Mouse (Mus musculus) mouse embryonic stem cell (cell line): ENCODE results near the gene Rere.

Experiments
- in situ Hi-C, 2 experiments: fragments of 300-500 bp; cut with MboI; formaldehyde crosslinking; loops; 1 replicate in 1 of 2; 3 replicates in 1 of 2; pipeline ENCODE4 v1.14.3; 2019 to 2020; ENCODE audit warnings: low sequenced_read_pairs in 2 of 2, low pct_unique_long_range_greater_than_20kb in 1 of 2, mixed read lengths in 1 of 2; ENCODE audit not compliant: unreplicated experiment in 1 of 2

Gene Rere

DNA sequence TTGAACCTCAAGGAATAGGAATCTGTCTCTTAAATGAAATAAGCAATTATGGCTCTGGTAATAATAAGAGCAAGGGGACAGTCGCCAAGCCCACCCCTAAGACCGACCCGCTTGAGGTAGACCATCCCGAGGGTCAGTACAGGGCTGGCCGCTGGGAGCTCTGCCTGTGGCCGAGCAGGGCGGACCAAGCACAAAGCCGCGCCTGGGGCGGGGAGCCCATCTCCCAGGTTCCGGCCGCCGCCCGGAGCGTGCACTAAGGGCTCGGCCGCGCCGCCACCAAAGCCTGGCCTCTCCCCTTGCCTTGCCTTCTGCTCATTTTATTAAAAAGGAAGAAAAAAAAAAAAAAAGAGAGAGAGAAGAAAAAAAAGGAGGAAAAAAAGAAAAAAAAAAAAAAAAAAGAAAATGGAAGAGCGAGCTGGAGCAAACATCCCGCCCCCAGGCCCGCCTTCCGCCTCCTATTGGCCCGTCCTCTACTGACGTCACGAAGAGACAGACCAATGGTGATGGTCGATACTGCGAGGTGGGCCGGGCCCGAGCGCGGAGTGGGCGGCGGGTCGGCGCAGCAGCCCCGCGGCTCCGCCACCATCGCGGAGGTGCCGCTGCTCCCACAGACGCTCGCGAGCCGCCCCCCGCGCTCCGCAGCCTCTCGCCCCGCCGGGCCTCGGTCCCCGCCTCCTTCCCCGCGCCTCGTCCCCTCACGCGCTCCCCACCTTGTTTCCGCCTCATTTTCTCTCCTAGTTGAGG lies at the start of gene Rere:
TSS of gene Rere (plus strand) at position 629 of the 744 bp plus-strand sequence.
- in situ Hi-C loops, result no loop called here

DNA sequence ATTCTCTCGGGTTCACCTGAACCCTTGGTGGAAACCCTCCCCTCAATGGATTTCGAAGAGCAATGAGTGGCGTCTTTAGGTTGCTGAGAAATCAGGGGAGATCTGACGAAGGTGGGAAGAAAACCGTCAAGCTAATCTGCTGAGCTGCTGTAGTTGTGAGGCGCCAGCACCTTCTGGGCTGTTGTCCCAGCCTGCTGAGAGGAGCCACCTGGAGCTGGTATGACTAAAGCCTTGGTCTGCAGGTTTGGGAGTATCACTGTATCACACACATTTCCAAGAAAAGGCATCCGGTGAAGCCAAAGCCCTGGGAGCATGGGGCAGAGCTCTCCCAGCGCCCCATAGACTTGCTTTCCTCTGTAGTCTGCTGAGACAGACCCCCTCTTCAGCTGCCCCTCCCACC lies 49.6 kb upstream of the Rere start:
- in situ Hi-C loops, result no loop called here

DNA sequence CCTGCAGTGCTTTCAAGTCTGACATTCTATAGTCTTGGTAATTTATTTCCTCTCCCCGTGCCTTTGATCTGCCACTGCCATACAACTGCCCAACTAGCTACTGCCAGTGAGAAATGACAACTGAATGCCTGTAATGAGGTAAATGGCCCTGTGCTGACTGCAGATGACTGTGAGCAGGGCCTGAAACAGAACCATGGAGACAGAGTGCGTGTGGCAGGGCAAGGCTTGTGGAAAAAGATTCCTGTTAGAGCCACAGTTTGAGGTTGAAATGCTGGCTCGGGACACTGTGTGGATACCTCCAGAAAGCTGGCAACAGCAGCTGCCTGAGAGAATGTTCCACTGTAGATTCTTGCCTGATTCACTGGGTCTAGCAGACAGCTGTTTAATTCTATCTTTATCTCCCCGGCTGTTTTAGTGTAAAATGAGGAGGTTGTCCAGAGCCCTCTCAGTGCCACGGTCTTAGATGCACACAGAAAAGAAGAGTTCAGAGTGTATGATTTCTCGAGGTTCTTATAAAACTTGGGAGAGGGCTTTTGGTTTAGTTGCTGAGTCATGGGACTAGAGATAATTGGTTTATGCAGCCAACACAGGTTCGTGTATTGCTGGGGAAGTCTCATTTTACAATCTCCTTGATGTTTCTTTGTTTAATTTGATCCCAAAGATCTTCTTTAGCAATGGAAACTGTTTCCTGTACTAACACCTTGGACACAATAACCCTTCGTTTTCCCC lies 46.7 kb upstream of the Rere start:
- in situ Hi-C loops, result no loop called here

DNA sequence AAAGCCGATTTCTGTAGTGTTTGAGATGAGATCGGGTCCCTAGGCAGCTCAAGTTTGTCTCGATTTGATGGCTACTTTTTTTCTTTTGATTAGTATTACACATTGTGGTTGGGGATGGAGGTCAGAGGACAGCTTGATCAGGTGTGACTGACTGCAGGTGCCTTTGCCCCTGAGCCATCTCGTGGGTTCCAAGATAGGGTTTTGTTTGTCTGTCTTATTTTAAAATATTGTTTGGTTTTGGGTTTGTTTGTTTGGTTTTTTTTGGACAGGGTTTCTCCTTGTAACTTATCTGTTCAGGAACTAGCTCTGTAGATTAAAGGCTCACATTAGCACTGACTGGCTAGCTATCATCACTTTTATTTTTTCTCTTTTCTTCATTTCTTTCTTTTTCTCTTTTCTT lies 45.9 kb upstream of the Rere start:
- in situ Hi-C loops, result no loop called here

DNA sequence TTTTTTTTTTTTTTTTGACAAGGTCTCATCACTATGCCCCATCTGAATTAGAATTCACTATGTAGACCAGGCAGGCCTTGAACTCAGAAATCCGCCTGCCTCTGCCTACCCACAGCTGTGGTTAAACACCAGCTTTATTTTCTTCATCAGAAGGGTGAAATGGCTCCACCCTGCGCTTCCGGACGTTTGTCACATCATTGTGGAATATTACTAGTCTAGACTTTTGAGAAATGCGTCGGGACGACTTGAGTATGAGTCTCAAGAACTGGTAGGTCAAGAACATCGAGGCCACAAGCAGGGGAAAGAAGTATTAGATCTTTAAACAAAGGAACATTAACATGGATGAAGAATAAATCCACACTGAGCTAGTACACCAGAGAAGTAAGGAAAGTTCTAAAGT lies 45.4 kb upstream of the Rere start:
- in situ Hi-C loops, result no loop called here

DNA sequence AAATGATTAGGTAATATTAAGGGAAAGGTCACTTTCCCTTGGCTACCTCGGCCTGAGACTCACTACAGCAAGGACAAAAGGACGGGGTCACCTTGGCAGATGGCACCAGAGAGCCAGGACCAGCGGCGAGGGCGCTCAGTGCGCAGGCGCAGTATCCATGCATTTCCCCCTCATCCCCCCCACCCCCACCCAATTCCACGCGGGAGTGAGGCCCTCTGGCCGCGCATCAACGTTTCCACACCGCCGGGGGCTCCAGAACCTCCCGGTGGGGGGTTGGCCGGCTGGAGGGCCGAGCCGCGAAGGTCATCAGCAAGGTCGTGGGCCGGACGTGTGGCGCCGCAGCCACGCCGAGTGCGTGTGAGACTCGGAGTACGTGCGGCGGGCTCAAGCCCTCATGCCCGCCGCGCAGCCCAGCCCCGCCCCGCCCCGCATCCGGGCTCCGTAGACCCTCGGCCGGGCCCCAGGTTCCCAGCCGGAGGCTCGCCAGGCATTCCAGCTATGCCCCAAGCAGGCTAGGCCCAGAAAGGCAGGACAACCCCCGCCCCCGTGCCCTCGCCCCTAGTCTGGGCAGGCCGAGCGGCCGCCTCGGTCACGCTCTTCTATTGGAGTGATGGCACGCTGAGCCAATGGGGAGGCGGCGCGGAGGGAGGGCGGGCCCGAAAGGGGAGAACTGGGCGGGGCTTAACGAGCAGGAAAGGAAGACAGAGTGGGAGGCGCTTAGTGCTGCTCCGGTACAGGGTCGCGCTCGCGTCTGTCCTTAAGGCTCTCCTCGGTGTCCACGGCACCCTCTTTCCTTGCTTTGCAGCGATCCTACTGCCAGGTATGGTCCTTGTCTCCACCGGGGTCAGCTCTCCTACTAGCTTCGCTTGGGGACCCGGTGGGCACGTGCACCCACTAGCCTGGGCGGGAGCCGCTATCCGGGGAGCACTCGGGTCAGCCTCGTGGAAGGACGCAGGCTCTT lies 44.6 kb upstream of the Rere start, which contains the start of gene Eno1:
TSS of gene Eno1 (plus strand) at position 201 of the 961 bp plus-strand sequence.
- in situ Hi-C loops, result no loop called here

DNA sequence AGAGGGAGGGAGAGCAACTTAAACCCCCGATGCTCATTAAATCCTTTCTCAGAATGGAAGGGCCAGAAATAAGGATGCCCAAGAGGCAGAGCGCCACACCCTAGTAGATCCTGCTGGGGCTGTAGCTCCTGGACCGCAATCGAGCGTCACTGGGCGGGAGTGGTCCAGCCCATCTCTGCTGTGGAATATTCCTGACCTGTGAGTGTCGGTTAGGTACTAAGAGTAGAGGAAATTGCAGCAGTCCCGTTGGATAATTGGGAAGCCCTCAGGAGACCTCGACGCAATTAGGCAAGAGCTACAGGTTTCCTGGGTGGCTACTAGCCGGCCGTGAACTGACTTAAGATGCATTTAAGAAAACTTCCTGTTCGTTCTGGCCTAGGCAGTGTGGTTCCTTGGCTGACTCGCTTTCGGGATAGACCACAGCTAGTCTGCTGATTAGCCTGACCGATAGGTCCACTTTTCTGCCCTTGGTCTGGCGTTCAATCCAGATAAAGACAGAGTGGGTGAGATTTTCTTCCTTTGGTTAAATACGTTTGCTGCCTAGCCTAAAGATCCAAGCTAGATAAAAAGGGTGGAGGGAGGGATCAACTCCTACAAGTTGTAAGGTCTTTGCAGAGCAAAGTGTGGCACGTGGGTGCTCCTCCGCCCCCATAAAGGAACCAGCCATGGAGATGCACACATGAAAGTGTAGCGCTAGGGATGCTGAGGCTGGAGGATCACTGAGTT lies 43.6 kb upstream of the Rere start:
- in situ Hi-C loops, result no loop called here

DNA sequence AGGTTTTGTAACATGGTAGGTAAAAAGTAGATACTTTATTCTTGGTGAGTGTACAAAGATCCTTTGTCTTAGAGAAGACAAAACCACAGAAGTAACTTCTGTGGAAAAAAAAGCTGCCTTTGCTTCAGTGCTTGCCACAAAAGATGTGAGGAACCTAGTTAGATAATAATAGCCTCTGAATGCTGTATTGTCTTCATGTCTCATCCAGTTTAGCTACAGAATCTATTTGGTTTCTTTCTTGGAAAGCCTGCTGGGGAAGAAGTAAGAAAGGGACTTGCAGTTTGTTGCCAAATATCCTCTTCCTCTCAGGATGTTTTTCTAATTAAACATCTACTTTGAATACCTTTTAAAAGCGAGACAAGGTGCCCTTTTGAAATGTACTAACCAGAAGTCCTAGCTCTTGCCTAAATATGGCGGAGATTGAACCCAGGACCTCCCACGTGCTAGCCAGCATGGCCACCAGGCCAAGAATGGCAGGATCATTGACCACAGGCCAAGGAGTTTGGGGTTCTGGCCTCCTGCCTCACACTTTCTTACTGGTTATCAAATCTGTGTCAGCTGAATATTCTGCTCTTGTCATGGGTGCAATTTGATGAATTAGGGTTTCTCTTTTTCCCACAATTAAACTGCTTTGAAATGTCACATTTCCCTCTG lies 42.9 kb upstream of the Rere start:
- in situ Hi-C loops, result no loop called here

DNA sequence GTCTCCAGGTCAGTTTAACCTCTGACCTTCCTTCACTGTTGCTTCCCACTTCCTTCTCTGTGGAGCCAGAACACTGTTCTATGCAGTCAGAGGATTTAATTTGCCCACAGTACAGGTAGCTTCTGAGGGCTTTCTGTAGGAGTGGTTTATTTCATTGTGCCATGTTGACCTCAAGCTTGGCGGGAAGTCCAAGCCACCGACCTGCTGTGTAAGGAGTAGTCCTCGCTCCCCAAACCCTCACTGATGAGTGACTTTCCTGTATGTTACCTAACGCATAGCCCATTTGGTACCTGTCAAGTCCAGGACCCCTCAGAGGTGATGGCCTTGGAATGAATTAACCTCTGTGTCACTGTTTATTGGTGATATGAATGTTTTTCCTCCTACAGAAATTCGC lies 42.4 kb upstream of the Rere start:
- in situ Hi-C loops, result no loop called here

DNA sequence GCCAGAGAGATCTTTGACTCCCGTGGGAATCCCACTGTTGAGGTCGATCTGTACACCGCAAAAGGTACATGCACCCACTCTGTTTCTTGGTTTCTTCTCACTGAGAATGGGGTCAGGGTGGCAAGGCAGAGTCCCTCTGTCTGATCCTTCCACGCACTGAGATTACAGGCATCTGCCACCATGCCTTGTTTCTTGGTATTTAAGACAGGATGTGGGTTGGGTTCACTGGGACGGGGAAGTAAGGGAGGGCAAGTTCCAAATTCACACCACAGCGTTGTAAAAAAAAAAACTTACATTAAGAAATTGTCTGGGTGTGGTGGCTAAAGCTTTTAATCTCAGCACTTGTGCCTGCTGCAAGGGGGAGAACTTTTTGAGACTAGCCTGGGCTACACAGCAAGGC lies 41.9 kb upstream of the Rere start:
- in situ Hi-C loops, result no loop called here

DNA sequence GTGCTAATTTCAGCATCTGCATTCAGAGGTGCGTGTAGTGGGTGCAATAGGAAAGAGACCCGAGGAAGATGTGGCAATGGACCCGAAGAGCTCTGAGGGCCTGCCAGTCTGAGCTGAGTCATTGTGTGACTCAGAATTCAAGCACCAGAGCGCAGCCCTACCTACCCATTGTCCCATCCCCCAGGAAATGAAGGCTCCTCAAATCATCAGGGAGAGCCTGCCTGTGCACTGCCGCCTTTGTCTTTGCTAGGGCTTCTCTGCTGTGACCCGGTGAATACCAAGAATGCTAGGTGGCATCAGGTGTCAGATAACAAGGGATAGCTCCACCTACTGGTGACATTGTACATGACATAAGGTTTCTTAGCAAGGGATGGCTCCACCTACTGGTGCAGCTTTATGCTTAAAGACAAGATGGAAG lies 41.5 kb upstream of the Rere start:
- in situ Hi-C loops, result no loop called here

DNA sequence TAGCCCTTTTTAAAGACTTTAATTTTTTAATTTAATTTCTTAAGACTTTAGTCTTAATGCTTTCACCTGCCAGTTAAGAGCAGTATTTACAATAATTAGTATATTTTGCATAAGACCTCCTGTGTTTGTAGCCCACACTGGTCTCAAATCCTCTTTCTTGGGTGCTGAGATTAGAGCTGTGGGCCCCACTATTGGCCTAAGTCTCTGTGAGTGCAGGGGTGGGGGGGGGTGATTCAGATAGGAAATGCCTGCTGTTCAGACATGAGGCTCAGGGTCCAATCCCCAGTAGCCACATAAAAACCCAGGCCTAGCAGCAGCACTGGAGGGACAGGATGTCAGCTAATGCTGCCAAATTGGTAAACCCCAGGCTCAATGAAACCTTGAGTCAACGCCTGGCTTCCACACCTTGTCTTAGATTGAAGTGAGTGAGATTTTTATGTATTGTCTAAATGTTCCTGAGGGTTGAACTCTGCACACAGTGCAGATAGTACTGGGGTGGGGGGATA lies 41.0 kb upstream of the Rere start:
- in situ Hi-C loops, result no loop called here

DNA sequence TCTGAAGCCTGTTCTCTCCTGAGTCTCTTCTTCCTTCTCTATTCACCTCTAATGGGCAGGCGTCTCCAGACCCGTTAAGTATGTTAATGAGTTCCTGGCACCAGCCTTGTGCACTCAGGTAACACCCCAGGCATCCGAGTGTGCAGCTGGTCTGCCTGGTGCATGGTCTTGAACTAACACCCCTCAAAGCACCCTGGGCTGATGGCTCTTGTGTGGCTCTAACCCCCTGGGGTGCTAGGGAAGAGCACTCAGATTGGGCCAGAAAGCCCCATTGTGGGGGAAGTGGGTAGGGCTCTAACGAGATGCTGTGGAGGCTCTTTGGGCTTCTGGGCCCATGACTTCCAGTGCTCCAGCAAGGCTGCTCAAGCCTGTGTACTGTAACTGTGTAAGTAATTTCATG lies 39.7 kb upstream of the Rere start:
- in situ Hi-C loops, result no loop called here

DNA sequence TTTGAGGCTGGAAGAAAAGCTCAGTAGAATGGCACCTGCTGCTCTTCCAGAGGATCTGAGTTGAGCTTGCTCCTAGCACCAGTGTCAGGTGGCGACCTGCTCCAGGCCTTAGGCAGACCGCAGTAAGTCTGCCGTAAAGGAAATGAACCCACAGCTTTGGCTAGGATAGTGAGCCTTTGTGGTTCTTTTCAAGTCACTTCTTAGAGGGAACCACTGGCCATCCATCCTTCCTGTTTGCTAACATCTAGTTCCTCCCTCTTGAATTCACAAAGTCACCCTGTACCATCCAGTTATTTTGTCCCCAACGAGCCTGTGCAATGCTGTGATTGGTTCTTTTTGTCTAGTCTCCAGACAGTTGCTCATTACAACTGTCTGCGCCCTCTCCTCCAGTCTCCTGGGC lies 38.7 kb upstream of the Rere start:
- in situ Hi-C loops, result no loop called here

DNA sequence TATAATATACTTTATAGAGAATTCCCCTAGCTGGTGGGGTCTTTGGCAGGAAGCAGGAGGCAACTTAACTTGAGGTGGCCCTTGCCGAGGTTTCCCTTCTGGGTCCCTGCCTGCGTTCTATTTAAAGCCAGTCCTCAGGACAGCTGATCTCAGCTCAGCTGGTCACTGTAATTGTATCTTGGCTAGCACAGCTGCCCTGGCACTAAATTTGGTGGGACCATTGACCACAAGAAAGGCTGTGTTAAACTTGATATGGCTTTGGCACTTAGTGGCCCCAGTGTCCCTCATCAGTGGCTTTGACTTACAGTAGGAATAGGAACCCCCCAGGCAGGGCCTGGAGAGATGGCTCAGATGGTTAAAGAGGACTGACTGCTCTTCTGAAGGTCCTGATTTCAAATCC lies 35.6 kb upstream of the Rere start:
- in situ Hi-C loops, result no loop called here

DNA sequence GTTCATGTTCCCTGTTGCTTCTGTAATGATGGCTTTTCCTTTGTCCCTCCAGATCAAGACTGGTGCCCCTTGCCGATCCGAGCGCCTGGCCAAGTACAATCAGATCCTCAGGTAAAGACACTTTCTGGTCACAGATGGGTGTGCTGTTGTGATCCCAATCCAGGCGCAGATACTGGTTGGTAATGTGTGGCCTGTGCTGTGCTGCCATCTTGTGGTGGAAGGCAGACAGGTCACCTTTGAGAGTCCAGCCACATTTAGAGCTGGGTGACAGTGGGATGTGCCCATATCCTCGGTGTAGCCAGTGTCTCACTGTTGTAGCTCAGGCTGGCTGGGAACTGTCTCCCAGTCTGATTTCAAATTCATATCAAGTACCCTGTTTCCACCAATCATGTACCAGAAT lies 33.4 kb upstream of the Rere start:
- in situ Hi-C loops, result no loop called here

DNA sequence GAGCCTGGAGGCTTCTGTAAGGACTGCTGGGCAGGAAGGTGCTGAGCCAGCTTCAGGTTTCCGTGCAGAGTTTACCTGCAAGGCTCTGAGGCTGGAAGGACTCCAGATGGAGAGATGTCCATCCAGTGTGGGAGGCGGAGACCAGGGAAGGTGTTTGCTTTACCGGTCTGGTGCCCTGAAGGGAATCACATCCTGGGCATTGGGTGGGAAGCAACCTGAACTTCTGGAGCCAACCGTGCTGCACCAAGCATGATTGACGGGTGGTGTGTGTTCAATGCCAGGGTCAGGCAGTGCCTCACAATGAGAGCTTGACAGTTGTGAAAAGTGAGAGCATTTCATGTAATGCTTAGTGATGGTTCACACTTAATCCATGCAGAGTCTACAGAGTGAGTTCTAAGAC lies 32.5 kb upstream of the Rere start:
- in situ Hi-C loops, result no loop called here

DNA sequence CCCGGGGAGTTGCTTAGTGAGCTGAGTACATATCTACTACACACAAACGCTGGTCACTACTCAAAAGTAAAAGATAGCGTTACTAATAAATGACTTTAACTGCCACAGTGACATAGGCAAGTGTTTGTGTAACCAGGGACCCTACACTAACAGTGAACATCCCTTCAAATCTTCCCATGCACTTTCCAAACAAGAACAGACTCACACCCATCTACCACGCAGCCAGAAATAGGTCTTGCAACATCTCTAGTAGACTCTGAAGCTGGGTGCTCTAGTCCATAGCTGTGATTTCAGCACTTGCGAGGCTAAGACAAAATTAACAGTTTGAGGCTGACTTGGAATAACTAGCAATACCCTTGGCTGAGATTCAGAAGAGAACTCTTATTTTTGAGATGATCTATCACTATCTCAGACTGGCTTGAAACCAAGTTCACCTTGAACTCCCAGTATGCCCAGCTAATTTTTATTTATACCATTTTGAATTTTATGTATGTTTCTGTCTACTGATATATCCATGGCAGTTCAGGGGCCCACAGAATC lies 31.6 kb upstream of the Rere start:
- in situ Hi-C loops, result no loop called here
